Mouse (Mus musculus): ENCODE data around the gene Exosc5. TPM values are rescaled to one million over a fixed set of nuclear protein-coding genes. Genes with fewer than 3 reads are reported as not detected.
A peak's percentile ranks its signal among the peaks of the same experiment; 100 is the strongest.

Gene Exosc5
- polyA plus RNA-seq, 1 experiment from 2014 or later: 35.2 TPM

DNA sequence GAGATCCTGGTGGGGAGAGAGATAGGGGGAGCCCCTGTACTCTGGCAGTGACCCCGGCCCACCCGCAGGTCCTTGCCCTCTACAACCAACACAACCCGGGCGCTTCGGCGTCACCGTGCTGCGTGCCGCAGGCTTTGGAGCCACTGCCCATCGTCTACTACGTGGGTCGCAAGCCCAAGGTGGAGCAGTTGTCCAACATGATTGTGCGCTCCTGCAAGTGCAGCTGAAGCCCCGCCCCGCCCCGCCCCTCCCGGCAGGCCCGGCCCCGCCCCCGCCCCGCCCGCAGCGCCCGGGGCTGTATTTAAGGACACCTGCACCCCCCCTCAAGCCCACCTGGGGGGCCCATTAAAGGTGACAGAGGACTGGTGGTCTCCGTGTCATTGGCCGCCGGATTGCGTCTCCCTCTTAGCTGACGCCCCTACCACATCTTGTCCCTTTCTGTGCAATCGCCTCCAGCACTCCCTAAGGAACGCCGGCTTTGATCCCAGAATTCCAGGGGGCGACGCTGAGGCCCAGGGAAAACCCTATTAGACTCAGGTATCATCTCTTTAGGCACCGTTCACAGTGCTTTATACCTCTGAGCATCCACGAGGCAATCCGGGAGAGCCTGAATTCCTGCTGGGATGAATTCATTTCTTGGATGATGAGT is 45.9 kb downstream of the Exosc5 start:
- H3K27me3 ChIP-seq (ENCODE audit: control insufficient read depth, insufficient read depth, low read depth, low read length): no peaks in the 10 kb centered on the region
- no peaks in the 10 kb centered on the region for H3K9me3 ChIP-seq (replicated peaks; ENCODE audit: control insufficient read depth, low read length, poor library complexity, severe bottlenecking)
- H3K36me3 ChIP-seq (ENCODE audit: control insufficient read depth, insufficient read depth, low read length): no peaks in the 10 kb centered on the region
- ATAC-seq: peak; percentile 69
- H3K27ac ChIP-seq (ENCODE audit: low read length): no peak overlapping the region
- WGBS: 4% methylated on average over 33 of the region's 37 CpGs
- peaks cover 4% of the 10 kb centered on the region for H3K4me1 ChIP-seq (ENCODE audit: control insufficient read depth, insufficient read depth, low read length)
- H3K4me2 ChIP-seq (ENCODE audit: low read length): peak overlapping the region; percentile 78
- H3K9ac ChIP-seq (ENCODE audit: low read depth, low read length): peak overlapping the region; percentile 51
- H3K4me3 ChIP-seq (ENCODE audit: low read depth, low read length): peak overlapping the region; percentile 40

DNA sequence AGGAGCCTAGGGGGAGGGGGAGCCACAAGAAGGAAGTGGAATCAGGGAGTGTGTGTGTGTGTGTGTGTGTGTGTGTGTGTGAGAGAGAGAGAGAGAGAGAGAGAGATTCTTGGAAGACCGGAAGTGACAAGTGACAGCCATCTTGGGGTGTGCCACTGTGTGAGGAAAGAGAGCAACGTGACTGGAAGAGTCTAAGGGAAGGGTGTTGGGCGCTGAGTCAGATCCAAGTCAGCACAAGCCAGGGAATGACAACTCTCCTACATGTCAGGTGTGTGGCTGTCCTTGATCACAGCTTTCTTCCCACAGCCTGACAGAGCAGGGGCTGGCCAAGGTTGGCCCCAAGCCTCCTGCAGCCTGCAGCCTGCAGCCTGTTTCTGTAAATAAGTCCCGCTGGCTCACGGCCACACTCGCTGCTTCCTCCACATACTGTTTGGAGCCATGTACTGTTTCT is 46.9 kb downstream of the Exosc5 start:
- 64% methylated on average over 6 of the region's 6 CpGs for WGBS
- no peaks in the 10 kb centered on the region for H3K9me3 ChIP-seq (replicated peaks; ENCODE audit: control insufficient read depth, low read length, poor library complexity, severe bottlenecking)
- H3K4me3 ChIP-seq (ENCODE audit: low read depth, low read length): no peak overlapping the region
- H3K36me3 ChIP-seq (ENCODE audit: control insufficient read depth, insufficient read depth, low read length): no peaks in the 10 kb centered on the region
- H3K4me1 ChIP-seq (ENCODE audit: control insufficient read depth, insufficient read depth, low read length): peaks cover 14% of the 10 kb centered on the region
- no peak overlapping the region for H3K4me2 ChIP-seq (ENCODE audit: low read length)
- no peak for ATAC-seq
- H3K9ac ChIP-seq (ENCODE audit: low read depth, low read length): no peak overlapping the region
- H3K27me3 ChIP-seq (ENCODE audit: control insufficient read depth, insufficient read depth, low read depth, low read length): no peaks in the 10 kb centered on the region
- no peak overlapping the region for H3K27ac ChIP-seq (ENCODE audit: low read length)

DNA sequence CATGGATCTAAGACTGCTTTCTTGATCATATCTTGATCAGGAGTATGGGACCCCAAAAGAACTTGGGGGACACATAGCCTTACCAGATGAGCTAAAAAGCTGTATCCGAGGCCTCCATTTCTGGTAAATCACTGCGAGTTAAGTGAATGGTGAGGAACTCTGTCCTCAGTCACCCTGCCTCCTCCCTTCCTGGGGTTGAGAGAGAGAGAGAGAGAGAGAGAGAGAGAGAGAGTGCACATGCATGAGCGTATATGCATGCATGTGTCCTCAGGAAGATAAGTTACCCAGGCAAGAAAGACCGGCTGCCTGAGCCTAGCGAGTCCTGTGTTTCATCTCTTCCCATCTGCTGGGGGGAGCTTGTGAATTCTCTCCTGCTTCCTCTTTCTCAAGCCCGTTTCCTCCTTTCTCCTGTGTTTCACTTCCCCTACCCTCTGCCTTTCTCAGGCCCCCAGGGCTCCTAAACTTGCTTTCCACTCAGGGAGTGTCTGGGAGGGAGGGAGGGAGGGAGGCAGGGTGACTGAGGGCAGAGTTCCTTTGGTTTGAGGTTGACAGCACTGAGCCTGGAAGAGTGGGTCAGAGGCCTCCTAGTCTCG is 47.7 kb downstream of the Exosc5 start:
- Histone ChIP-seq H3K27me3 (ENCODE audit: control insufficient read depth, insufficient read depth, low read depth, low read length) (no peaks in the 10 kb centered on the region), H3K9me3 (replicated peaks; ENCODE audit: control insufficient read depth, low read length, poor library complexity, severe bottlenecking) (no peaks in the 10 kb centered on the region), H3K4me2 (ENCODE audit: low read length) (no peak overlapping the region), H3K9ac (ENCODE audit: low read depth, low read length) (no peak overlapping the region), H3K4me1 (ENCODE audit: control insufficient read depth, insufficient read depth, low read length) (peaks cover 14% of the 10 kb centered on the region), H3K4me3 (ENCODE audit: low read depth, low read length) (no peak overlapping the region), H3K27ac (ENCODE audit: low read length) (no peak overlapping the region), H3K36me3 (ENCODE audit: control insufficient read depth, insufficient read depth, low read length) (no peaks in the 10 kb centered on the region)
- WGBS: 76% methylated on average over 7 of the region's 7 CpGs
- ATAC-seq: no peak

DNA sequence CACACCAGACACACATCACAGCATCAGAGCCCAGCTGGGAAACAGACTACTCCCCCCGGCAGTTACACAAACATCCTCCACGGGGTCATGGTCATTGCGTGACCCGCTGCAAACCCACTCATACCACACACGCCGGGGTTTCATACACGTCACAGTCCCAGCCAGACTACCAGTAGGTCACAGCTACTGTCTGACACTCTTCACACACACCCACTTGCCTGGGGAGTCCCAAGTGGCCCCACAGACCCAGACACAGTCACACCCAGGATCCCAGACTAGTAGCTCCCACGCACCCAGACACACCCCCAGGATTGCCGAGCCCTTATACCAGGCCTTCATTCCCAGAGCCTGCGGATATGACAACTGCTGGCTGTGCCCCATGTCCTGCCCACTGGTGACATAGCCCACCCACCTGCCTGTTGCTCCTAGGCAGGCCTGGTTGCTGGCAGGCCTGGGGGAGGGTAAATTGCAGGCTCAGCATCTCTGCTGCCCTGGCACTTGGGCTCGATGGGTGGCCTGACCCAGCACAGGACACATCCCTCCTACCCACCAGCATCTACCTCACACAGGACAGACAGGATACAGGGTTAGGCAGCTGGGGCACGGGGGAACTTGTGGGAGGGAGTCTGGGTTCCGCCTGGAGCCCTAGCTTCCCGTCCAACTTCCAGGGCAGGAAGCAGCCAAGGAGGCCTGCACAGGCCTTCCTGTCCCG is 48.8 kb downstream of the Exosc5 start:
- 66% methylated on average over 15 of the region's 15 CpGs for WGBS
- Histone ChIP-seq H3K4me2 (ENCODE audit: low read length) (no peak overlapping the region), H3K4me1 (ENCODE audit: control insufficient read depth, insufficient read depth, low read length) (peaks cover 14% of the 10 kb centered on the region), H3K4me3 (ENCODE audit: low read depth, low read length) (no peak overlapping the region), H3K9ac (ENCODE audit: low read depth, low read length) (no peak overlapping the region), H3K27ac (ENCODE audit: low read length) (no peak overlapping the region), H3K9me3 (replicated peaks; ENCODE audit: control insufficient read depth, low read length, poor library complexity, severe bottlenecking) (no peaks in the 10 kb centered on the region), H3K27me3 (ENCODE audit: control insufficient read depth, insufficient read depth, low read depth, low read length) (no peaks in the 10 kb centered on the region), H3K36me3 (ENCODE audit: control insufficient read depth, insufficient read depth, low read length) (no peaks in the 10 kb centered on the region)
- no peak for ATAC-seq

DNA sequence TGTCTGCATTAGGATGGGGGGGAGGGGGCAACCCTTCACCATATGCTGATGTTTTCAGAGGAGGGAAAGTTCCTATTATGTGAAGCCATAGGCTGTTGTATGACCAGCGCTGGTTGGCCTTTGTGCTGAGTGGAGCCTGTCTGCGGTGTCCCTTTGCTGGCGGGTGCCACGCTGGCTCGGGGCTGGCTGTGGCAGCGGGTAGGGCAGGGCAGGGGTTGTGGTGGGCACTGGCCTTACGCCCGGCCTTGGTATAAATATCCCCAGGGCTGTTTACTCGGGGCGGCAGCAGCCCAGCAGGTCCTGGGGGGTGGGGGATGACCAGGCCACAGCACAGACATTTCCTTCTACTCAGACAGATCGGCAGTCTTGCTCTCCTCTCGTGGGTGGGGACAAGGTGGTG is 51.0 kb downstream of the Exosc5 start:
- H3K27me3 ChIP-seq (ENCODE audit: control insufficient read depth, insufficient read depth, low read depth, low read length): no peaks in the 10 kb centered on the region
- H3K4me3 ChIP-seq (ENCODE audit: low read depth, low read length): no peak overlapping the region
- H3K9me3 ChIP-seq (replicated peaks; ENCODE audit: control insufficient read depth, low read length, poor library complexity, severe bottlenecking): no peaks in the 10 kb centered on the region
- ATAC-seq: peak; percentile 12; the same call in 1 of the 2 replicates
- 17% methylated on average over 12 of the region's 12 CpGs for WGBS
- H3K9ac ChIP-seq (ENCODE audit: low read depth, low read length): peak overlapping the region; percentile 55; the same call in 1 of the 2 replicates
- H3K4me2 ChIP-seq (ENCODE audit: low read length): no peak overlapping the region
- peaks cover 16% of the 10 kb centered on the region for H3K36me3 ChIP-seq (ENCODE audit: control insufficient read depth, insufficient read depth, low read length)
- H3K4me1 ChIP-seq (ENCODE audit: control insufficient read depth, insufficient read depth, low read length): peaks cover 10% of the 10 kb centered on the region
- H3K27ac ChIP-seq (ENCODE audit: low read length): no peak overlapping the region

DNA sequence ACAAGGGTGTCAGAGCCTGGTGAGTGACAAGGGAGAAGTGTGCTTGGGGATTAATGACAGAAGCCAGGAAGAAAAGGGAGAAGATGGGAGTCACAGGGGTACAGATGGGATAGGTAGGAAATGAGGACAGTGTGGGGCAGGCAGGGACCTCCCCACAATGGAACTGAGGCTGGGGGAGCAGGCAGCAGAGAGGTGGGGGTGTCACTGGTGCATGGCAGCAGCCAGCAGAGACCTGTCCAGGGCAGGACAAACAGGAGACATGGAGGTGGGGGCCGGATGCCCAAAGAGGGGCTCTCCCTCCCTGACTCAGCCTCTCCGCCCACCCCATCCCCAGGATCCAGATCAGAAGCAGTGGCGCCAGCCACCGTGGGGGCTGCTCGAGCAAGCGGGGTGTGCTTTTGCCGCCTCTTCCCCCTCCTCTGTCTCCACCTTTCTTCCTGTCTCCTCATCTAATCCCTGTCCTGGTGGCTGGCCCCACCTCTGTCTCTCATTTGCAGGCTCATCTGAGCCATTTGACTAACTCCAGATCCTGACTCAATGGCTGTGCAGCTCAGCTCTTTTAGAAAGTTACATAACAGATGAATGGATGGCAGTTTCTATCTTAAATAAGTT is 51.7 kb downstream of the Exosc5 start:
- Histone ChIP-seq H3K4me1 (ENCODE audit: control insufficient read depth, insufficient read depth, low read length) (peaks cover 10% of the 10 kb centered on the region), H3K9me3 (replicated peaks; ENCODE audit: control insufficient read depth, low read length, poor library complexity, severe bottlenecking) (no peaks in the 10 kb centered on the region), H3K27ac (ENCODE audit: low read length) (no peak overlapping the region), H3K36me3 (ENCODE audit: control insufficient read depth, insufficient read depth, low read length) (peaks cover 21% of the 10 kb centered on the region), H3K27me3 (ENCODE audit: control insufficient read depth, insufficient read depth, low read depth, low read length) (no peaks in the 10 kb centered on the region), H3K9ac (ENCODE audit: low read depth, low read length) (peak overlapping the region; percentile 55), H3K4me2 (ENCODE audit: low read length) (no peak overlapping the region; the same call in 1 of the 2 replicates), H3K4me3 (ENCODE audit: low read depth, low read length) (no peak overlapping the region)
- 6% methylated on average over 7 of the region's 7 CpGs for WGBS
- peak; percentile 17; the same call in 1 of the 2 replicates for ATAC-seq

DNA sequence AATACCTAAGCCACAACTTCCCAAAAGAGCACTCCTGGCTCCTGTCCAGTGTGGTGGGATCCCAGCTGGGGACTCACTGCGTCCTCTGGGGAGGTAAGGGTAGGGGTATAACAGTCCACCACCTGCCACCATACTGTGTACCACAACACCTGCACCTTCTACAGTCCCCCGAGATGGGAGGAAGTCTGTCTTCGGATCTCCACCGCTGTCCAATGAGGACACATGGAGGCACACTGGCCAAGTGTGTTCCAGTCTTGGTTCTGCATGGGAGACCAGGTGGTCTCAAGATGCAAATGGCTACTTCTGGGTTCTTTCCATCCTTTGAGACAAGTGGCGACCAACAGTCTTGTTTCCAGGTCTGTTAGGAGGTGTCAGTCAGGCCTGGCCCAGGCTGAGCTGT is 52.2 kb downstream of the Exosc5 start:
- 0 out of 2 replicates have a peak, but pooled peaks have one; percentile 30 for ATAC-seq
- Histone ChIP-seq H3K27me3 (ENCODE audit: control insufficient read depth, insufficient read depth, low read depth, low read length) (no peaks in the 10 kb centered on the region), H3K9me3 (replicated peaks; ENCODE audit: control insufficient read depth, low read length, poor library complexity, severe bottlenecking) (no peaks in the 10 kb centered on the region), H3K27ac (ENCODE audit: low read length) (no peak overlapping the region), H3K36me3 (ENCODE audit: control insufficient read depth, insufficient read depth, low read length) (peaks cover 26% of the 10 kb centered on the region), H3K9ac (ENCODE audit: low read depth, low read length) (no peak overlapping the region), H3K4me2 (ENCODE audit: low read length) (no peak overlapping the region), H3K4me1 (ENCODE audit: control insufficient read depth, insufficient read depth, low read length) (peaks cover 10% of the 10 kb centered on the region), H3K4me3 (ENCODE audit: low read depth, low read length) (no peak overlapping the region)
- WGBS: 66% methylated on average over 5 of the region's 5 CpGs

DNA sequence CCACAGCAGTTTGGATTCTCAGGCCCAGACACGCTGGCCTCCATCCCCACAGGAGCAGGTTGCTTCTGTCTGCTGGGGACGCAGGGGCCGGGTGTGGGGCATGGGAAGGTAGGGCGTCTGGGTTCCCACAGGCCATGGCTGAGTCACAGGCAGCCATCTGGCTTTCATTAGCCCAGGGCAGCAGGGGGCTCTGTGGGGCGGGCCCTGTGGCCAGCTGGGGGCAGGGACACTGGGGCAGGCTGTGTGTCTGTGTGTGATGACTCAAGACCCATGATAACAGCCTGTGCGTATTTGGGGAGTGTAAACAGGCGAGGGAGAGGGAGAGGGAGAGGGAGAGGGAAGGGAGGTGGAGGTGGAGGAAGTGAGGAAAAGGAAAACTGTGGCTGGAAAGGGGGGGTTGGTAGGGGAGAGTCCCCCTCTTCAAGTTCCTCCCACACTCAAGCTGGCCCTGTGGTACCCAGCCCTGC is 52.8 kb downstream of the Exosc5 start:
- 38% methylated on average over 7 of the region's 7 CpGs for WGBS
- Histone ChIP-seq H3K27ac (ENCODE audit: low read length) (no peak overlapping the region), H3K4me1 (ENCODE audit: control insufficient read depth, insufficient read depth, low read length) (peaks cover 10% of the 10 kb centered on the region), H3K36me3 (ENCODE audit: control insufficient read depth, insufficient read depth, low read length) (peaks cover 27% of the 10 kb centered on the region), H3K9me3 (replicated peaks; ENCODE audit: control insufficient read depth, low read length, poor library complexity, severe bottlenecking) (no peaks in the 10 kb centered on the region), H3K27me3 (ENCODE audit: control insufficient read depth, insufficient read depth, low read depth, low read length) (no peaks in the 10 kb centered on the region), H3K4me2 (ENCODE audit: low read length) (no peak overlapping the region), H3K9ac (ENCODE audit: low read depth, low read length) (0 out of 2 replicates have a peak overlapping the region, but pooled peaks have one; percentile 4), H3K4me3 (ENCODE audit: low read depth, low read length) (no peak overlapping the region)
- no peak for ATAC-seq

Data from midbrain, embryonic 16.5 days (tissue).